Mouse (Mus musculus) mesoderm, embryonic 11.5 days (tissue): ENCODE measurements around the gene Tbc1d9.

Experiments
- DNase-seq: peaks from one replicate; pipeline ENCODE4 v3.0.0-alpha.2; 2012; ENCODE audit warnings: low read depth, low spot score

Gene Tbc1d9

DNA sequence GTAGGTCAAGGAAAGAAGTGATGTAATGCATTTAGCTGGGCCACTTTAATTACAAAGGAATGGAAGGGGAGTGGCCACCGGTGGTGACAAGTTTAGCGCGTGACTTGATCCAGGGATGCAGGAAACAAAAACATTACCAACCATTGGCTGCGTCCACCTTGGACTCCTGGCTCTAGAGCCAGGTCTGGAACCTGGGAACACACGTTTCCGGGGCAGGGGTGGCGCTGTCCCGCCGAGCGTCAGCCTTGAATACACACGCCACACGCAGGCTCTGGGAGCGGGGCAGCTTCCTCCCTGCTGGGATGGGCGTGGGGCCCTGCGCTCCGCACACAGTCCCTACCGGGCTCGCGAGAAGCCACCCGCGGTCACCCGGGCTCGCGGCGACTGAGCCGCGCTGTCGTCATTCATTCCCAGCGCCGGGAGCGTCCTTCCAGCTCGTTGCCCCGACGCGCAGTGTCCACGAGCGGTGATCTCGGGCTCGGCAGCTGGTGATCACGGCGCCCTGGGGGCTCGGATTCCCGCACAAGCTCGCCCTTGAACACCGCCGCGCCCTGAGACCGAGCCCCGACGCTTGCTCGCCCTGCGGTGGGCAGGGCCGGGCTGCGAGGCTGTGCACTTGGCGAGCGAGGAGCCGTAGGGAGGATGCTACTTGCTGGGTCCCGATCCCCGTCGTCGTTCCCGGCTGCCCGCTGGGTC is at the start of gene Tbc1d9:
TSS of gene Tbc1d9 (plus strand) at position 118 of the 696 bp plus-strand sequence.
- peak; percentile 76 for DNase-seq

DNA sequence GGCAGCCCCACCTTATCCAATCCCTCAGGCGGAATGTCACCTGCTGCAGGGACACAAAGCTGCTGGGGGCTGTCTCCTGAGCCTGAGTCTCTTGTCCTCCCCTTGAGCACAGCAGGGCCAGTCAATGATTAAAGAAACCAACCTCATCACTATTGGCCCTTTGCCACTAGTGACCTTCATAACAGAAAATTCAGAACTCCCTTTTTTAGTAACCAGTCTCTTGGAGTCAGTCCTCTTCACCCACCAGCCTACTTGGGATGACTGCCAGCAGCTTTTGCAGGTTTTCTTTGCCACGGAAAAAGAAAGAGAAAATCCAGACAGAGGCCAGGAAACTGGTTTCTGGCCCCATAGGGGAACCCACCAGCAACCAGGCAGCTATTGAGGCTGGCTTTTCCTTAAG is 30.1 kb upstream of the Tbc1d9 start:
- no peak for DNase-seq

DNA sequence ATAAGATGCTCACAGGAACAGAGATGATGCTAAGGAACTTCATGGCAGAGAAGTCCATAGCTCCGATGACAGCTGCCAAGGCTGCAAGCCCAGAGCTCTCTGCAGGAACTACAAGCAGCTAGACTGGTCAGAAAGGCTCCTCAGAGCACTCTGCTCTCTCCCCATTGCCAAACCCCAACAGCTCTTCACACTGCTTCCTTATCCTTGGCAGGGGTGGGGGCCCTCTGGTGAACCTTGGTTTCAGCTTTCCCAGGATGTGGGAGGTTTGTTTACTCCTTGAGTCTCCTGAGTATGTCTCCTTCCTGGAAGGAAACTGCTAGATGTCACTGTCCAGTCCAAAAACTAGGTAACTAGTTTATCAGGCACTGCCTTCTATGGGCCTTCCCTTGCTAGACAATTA is 25.1 kb upstream of the Tbc1d9 start:
- no peak for DNase-seq

DNA sequence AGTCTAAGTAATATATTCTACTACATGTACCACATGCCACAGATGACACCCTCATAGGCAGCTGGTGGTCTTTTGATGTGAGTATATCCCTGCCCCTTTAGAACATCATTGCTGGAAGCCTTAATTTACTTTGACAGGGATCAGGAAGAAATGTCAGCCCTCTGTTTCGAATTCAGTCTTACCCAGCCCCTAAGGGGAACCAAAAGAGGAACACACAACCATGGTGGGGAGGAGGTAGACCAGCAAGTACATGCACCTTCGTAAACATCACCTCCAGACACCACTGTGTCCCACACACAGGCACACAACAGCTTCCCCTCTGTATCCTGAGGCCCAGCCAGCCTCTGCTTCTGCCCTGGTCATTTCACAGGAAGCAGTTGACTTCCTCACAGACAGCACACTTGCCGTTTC is 24.4 kb upstream of the Tbc1d9 start:
- DNase-seq: no peak

DNA sequence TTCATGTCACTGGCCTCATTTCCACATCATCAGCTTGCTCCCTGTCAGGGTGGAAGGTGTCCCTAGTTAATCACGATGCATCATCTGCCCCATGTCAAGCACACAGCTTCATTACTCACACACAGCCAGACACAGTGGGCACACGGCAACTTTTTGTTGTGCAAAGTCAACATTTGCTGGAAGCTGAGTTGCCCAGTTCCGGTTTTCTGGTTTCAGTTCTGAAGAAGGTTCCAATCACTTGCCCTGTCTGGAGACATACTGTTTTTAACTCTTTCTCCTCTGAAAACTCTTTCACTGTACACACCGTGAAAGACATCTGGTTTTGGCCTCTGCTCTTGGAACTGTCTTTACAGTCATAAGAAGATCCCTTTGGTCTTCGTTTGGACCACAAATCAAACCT is 23.8 kb upstream of the Tbc1d9 start:
- DNase-seq: no peak

DNA sequence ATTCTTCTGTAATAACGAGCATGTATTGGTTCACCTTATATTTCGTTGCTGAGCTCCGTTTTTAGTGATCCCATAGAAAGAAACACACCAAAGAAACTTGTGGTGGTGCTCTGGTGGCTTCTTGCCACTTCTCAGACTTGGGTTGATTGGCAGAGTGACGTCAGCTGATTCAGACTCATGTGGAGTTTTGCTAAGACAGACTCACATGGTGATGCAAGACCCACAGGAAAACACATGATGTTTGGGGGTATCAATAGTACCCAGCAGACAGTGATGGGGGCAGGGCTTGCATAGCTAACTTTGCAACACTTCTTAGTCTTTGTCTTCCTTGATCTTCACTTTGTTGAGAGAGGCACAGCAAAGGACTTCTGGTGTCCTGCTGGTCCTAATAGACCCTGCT is 20.6 kb upstream of the Tbc1d9 start:
- DNase-seq: no peak

DNA sequence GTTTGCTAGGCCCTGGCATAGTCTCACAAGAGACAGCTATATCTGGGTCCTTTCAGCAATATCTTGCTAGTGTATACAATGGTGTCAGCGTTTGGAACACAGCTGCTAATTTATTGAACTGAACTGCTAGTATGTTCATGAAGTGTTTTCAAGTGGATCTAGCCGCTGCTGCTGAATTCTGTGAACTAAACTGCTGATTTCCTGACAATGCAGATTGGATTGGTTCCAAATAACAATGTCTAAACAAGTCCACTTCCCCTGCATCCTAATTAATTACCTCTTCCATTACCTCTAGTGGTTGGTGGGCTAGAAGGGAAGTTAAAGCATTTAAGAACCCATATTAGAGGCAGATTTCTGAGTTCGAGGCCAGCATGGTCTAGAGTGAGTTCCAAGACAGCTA is 19.7 kb upstream of the Tbc1d9 start:
- no peak for DNase-seq

DNA sequence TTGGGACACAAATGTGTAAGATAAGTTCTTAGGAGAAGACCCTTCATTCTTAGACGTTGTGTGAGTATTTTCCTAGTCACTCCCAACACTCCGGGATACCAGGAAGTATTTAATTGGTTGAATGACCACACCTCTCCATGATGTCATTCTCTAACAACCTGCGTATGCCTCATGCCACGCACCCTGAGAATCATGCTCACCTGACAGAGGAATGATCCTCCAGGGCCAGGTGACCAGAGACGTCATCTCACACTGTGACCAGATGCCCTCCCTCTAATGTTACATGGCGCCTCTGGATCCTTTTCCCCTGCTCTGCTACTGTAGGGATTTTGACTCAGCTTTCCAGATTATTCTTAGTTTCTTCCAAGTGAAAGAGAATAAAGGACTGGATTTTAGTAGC is 16.0 kb upstream of the Tbc1d9 start:
- no peak for DNase-seq

DNA sequence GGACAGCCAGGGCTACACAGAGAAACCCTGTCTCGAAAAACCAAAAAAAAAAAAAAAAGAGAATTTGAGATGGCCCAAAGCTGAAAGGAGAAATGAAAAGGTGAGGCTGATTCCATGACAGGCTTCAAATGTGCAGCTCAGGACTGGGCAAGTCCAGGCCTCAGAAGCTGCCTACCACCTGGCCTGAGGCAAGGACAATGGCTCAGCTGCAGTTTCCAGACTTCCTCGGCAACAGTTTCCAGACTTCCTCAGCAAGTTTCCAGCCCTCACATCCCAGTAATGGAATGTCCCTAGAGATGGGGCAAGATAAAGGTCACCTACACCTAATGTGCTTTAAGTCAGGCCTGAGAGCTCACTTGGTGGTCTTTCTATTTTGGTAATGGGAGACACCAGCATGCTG is 13.1 kb upstream of the Tbc1d9 start:
- DNase-seq: no peak

DNA sequence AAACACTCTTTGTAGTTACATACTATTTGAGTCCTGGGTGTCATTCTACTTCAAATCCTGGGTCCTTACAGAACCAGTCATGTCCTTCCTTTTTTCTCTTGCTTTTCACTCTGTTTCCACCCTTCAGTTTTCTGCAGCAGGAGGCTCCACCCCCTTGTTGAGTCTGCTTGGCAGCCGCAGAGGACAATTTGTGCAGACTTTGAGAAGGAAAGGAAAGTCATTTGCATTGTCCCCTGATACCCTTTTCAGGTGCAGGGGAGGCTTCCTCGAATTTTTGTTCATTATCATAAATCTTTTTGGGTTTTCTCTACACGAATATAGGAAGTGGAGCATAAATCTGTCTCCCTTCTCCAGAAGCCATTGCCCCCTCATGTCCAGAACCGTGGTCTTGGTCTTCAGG is 12.7 kb upstream of the Tbc1d9 start:
- no peak for DNase-seq

DNA sequence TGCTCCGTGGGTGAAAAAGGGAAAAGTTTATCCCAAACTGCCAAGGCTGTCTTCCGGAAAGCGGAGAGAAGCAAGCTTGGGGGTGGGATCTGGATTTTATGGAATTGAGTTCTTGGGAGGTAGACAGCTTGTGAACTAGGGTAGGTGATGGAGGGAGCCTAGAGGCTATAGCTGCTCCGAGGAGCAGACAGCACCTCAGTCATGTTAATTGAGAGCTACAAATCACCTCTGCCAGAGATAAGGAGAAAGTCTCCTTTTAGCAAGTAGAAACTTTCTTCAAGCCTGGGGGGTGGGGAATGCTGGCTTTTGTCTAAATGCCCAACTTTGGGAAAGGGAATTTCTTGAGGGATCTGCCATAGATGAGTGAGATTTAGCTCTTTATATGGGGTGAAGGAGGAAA is 10.0 kb upstream of the Tbc1d9 start:
- no peak for DNase-seq

DNA sequence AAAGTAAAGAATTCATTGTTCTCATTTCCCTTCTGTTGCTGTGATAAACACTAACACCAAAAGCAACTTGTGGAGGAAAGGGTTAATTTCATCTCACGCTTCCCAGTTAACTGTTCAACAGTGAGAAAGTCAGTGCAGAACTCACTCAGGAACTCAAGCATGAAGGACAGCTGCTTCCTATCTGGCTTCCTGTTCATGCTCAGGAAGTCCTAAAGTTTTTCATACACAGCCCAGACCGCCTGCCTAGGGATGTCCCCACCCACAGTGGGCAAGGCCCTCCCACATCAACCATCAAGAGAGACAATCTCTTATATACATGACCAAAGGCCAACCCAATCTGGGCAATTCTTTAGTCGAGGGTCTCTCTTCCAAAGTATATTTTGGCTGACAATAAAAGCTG is 6.2 kb upstream of the Tbc1d9 start:
- no peak for DNase-seq

DNA sequence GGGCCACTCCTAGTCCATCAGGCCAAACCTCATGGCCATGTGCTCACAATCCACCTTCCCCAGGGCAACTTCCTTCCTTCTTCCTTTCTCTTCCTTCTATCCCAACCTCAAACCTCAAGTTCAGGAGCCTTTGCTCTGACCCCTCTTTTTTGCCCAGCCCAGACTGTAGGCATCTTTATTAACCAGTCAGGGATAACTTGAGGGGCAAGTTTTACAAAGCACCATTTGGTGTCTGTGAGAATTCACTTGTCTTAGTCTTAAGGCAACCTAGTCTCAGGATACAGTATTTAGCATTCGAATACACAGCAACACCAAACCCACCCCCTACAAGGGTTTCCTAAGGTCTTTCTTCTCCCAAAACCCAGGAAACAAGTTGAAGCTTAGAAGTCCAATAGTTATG is 5.5 kb upstream of the Tbc1d9 start:
- DNase-seq: no peak

DNA sequence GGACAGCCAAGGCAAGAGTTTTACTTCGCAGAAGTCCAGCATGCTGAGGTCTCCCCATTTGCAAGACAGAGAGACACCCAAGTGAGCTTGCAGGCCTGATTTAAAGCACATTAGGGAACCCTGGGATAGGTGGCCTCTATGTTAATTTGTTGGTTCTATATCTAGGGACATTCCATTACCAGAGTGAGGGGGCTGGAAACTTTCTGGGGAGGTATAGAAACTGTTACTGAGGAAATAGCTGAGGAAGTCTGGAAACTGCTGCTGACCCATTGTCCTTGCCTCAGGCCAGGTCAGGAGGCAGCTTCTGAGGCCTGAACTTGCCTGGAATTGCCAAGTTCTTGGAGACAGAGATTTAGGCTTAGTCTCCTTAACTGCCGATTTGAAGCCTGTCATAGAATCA is 4.5 kb upstream of the Tbc1d9 start:
- DNase-seq: no peak

DNA sequence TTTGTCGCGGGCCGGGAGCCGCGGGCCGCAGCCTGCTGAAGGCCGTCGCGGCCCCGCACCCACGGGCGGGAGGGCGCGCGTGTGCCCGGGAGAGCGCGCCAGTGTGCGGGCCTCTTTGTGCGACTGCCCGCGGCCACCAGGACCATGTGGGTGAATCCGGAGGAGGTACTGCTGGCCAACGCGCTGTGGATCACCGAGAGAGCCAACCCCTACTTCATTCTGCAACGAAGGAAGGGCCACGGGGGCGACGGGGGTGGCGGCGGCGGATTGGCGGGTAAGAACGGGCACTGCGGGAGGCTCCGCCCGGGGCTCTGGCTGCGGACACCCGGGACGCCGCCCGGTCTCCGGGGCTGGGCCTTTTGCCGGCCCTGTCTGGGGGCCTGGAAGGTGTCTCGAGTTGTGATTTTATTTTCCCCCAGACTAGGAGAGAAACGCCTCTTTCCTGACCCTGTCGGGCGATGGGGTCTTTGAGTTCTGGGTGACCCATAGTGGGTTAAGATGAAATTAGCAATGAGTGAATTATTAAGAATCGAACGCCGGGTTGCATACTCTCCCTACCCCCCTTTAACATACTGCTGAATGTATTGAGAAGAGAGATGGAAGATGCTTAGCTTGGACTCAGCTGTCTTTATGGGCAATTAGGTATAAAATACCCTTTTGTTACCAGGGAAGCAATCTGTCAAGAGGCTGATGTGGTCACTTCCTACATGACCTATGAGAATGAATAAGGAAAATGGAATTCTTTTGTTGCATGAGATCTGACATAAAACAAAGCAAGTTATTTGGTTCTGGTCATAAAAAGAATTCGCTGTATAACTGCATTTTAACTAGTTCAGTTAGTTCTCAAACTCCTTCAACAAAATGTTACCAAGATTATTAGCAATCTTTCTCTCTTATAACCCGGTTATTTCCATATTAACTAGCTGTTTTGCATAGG is 1.0 kb downstream of the Tbc1d9 start, which contains the start of gene Gm10645:
TSS of gene Gm10645 (minus strand) at position 240 of the 937 bp plus-strand sequence.
- DNase-seq: peak; percentile 53

DNA sequence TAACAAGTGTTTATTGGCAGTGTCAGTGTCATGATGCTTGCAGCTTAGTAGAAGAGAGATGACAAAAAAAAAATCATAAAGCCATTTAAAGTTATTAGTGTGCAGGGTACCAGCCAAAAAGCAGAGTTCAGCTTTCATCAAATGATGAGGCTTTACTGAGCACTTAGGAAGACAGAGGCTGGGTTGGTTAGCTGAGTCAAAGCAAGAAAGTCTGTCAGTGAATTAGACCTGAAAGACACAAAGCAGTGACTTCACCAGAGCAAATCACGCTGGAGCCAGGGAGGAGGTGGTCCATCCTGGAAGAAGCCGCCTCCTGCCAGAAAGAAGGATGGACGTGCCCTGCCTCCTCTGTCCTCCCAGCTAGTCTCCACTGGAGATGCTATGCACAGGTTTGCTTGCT is 2.8 kb downstream of the Tbc1d9 start:
- DNase-seq: no peak

DNA sequence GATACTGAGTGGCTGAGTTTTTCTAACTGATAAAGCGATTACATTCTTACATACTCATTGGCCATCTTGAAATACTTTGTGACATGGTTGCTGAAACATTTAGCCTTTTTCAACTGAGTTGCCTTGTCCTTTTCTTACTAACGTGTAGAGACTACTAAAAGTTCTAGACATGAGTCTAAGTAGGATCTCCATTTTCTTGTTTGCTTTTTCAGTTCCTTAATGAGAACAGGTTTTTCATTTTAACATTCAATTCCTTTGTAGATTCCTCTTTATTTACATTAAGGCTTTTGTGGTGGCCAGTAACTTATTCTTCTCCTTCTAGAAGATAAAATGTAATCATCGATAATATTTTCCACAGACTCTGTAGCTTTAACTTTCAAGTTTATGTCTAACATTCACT is 4.0 kb downstream of the Tbc1d9 start:
- no peak for DNase-seq

DNA sequence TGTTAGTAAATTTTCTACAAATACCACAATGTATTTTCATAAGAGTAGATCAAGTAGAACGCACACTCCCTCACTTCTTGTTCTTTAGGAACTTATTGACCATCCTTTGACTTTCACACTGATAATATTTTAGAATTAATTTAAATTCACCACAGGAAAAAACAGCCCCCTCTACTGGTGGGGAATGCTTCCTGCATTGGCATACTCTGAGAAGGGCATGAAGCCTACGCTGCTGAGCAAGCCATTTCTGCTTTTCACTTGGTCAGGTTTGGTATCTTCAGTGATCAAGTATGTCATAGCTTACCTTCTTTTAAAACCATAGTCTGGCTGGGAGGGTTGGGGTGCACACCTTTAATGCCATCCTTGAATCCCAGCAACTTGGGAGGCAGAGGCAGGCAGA is 4.6 kb downstream of the Tbc1d9 start:
- no peak for DNase-seq

DNA sequence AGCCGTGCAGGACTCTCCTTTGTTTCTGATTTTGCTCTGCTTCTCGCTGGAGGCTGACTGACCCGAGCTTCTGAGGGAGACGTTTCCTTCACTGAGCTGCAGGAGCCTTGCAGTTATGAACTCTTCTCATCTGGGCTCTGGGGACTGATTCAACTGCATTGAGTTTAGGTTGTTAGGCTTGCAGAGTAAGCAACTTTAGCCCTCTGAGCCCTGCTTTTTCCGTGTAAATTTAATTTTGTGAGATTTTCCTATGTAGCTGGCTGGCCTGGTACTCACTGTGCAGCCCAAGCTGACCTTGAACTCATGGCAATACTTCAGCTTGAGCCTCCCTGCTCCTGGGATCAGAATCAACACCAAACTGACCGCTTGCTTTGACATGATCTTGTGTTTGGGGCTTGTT is 5.7 kb downstream of the Tbc1d9 start:
- no peak for DNase-seq

DNA sequence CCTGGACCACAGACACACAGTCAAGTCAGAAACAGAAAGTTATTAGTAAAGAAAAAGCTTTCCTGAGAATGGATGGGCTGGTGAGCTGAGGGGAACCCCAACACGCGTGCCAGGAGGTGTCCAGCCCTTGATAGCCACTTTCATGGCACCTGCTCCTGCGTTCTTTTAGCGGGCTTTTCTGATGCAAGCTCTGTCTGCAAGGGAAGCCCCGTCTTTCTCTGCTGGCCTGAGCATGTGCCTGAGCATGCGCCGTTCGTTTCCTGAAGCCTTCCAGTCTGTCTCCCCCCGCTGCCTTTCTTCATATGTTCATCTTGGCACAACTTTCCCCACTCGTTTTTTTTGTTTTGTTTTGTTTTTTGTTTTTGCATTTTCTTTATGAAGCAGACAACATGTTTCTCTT is 10.5 kb downstream of the Tbc1d9 start:
- DNase-seq: no peak

DNA sequence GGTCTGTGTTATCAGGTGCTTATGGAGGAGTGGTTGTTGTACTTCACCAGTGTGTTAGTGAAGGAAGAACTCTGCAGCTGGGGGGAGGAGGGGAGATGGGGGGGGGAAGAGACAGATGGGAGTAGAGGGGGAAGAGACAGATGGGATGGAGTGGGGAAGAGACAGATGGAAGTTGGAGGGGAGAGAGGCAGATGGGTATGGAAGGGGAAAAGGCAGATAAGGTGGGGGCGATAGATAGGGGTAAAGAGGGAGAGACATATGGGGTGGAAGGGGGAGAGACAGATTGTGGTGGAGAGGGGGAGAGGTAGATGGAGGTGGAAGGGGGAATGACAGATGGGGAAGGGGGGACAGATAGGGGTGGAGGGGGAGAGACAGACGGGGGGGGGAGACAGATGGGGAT is 11.6 kb downstream of the Tbc1d9 start:
- DNase-seq: no peak

DNA sequence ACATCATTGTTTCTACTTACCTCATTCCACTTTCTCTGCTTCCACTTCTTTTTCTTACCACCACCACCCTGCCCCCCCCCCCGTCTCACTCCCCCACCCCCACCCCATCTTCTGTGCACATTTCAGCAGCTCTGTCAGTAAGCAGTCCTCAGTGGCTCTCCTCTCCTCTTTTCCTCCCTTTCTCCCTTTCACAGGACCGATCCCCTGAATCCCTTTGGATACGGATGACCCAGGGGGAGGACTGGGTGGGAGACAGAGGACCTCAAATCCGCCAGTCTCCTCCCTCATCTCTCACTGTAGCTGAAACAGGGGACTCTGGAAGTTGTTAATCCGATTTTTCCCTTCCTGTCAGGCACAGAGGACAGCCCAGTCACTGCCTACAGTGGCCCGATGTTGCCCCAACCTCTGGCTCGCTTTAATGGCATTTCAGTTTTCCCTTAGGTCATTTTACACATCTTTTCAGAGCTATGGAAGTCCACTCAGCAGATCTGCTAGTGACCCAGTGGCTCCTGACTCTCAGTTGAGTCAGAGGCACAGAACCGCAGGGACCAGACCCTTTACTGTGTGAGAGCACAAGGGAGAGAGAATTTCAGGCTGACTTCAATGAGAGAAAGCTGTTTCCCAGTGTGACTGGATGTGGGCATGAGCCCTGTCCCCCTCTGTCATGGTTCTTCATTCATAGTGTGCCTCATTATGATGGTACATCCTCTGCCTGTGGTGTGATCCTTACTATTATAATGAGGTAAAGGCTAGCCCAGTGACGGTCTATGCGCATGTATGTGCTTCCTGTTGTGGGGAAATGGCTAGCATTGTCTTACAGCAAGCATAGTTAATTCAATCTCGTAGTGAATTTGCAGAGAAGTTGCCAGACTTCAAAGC is 12.4 kb downstream of the Tbc1d9 start:
- DNase-seq: no peak
